Mouse (Mus musculus) liver, adult 2 months (tissue): ENCODE data around the gene Slc22a20.

Experiments used
- CTCF ChIP-seq: fragments of 200-500 bp; IDR thresholded peaks from 2 replicates; pipeline ENCODE4 v1.5.1; 2011; ENCODE audit warnings: low read depth, low read length, control low read depth
- POLR2A ChIP-seq: fragments of 200-500 bp; IDR thresholded peaks from 2 replicates; pipeline ENCODE4 v1.6.1; 2011; ENCODE audit warnings: low read length, control low read depth; ENCODE audit not compliant: insufficient read depth; ENCODE audit errors: extremely low read depth

DNA sequence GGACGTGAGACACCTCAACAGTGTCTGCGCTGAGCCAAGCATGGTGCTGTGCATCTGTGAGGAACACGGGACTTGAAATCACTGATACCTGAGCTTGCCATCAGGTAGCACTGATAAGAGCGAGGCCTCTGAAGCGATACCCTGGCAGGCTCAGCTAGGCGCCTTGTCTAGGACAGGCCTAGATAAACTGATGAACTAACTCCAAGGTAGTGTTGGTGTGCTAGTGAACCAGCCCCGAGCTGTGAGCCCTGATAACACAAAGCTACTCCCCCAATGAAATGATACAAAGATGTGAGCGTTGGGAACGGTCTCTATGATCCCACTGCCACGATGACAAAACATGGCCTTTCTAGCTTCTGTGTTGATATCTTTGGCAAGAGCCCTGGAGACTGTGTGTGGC is 18.3 kb downstream of the Slc22a20 start:
- TF ChIP-seq CTCF (no peak), POLR2A (no peak)
